Mouse (Mus musculus) heart, adult 9 months (tissue): ENCODE measurements around the gene Adam19.
"Not testable (repeated sequence)": the region's sequence is repeated elsewhere in the genome, so short reads cannot be mapped to it uniquely, and the experiment has no call there.

Source experiments
- DNase-seq, 2 experiments: peaks; one replicate each; pipeline ENCODE4 v3.0.0; 2022; ENCODE audit warnings: low spot score in 2 of 2

The Adam19 gene

GRCm38 (mm10) chr11:46128548-46128945 is 72.8 kb downstream of the Adam19 start:
- DNase-seq: peak; percentile 69 to 82

DNA sequence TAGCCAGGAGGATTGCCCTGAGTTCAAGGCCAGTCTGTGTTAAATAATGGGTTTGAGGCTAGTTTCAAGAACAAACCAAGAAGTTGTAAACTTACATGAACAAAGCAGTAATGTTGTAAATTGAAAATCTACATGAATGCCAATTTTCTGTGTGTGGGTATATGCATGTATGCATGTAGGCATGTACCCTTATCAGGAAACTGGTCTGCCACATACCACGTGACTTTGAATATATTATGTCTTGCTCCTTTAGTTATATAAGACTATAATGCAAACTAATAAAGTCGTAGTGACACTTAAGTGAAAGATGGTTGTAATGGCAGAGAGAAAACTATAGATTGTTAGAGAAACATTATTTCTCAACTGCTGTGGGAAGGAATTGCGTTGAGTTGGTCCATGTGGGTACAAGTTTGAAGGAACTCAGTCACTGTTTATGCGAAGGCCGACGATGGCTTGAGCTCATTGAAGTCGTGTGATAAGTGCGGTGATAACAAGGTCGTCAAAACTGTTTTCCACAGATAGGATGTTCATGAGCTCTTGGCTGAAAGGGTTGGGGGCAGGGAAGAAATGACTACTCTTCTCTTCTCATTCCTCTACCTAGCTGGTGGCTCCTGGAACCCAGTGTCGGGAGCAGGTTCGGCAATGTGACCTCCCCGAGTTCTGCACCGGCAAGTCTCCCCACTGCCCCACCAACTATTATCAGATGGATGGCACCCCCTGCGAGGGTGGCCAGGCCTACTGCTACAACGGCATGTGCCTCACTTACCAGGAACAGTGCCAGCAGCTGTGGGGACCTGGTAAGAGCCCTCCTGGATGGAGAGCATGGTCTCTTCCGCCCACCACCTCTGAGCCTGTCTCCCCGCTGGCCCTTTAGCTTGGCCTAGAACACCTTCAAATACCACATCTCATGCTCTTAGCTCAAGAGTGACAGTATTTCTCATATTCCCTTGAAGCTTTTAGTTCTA is 75.5 kb downstream of the Adam19 start:
- no peak for DNase-seq

- no peak for DNase-seq
These were observed 79.1 kb downstream of the Adam19 start for GRCm38 (mm10) chr11:46134899-46135298.

GRCm38 (mm10) chr11:46143342-46143741 is 87.5 kb downstream of the Adam19 start:
- DNase-seq: no peak

- DNase-seq: no peak
These were observed 89.5 kb downstream of the Adam19 start for GRCm38 (mm10) chr11:46145163-46145875.

GRCm38 (mm10) chr11:46146619-46147018 is 90.8 kb downstream of the Adam19 start:
- no peak for DNase-seq

DNA sequence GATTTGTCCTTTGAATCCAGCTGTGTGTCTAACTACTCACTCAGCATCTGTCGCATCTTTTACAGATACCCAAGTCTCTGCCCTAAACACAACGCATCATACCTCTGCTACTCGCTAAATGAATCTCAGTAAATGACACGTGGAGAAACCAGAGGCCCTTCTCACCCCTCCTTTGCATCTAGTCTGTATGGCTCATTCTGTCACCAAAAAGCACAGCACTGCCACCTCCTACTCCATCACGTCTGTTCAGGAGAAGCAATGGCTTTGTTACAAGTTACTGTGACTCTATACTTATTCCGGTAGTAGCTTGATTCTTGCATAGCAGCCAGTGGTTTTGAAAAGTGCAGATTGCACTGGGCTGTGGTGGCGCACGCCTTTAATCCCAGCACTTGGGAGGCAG is 101.2 kb downstream of the Adam19 start:
- DNase-seq: no peak

DNA sequence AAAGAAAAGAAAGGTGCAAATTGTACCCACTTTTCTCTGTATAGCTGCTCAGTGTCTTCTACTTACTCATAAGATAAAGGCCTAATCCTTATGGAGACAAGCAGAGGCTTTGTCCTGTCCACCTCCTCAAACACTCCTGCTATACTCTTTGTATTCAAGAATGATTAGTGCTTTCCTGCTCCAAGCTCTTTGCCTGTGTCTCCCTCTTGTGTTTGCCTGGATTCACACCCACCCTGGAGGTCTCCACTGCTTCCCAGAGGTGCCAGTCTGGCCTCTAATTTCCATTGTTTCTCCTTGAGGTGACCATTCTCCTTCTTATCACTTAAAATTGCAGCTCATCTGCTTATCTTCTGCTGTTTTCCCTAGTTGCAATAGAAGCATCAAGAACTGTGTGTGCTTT is 101.7 kb downstream of the Adam19 start:
- no peak for DNase-seq

DNA sequence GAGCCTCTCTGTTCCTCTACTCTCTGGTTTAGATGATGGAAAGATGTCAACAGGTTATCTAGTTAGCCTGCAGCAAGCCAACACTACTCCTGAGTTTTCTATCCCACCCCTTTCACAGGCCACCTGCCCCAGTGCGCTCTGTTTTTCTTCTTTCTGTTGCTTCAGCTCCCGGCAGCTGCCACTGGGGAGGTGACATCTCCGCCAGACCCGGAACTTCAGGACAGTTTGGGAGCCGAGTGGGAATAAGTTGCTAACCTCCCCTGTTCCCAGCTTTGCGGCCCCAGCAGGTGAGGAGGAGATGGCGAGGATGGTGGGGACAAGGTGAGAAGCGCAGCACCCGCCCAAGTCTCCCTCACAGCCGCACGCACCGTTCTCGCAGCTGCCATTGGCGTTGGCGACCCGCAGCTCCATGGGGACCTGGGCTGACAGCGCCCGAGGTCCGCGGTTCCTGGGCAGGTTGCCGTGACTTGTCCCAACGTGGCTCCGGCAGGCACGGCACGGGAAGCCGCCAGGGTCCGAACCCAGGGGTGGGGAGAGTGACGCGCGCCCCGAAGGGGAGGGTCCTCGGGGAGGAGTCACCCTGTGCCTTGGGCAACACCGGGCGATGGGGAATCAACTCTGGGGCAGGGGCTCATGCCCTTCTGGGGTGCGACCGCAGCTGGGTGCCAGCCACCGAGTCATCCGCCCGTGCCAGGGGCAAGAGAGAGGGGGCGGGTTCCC is 110.2 kb downstream of the Adam19 start, which contains the start of gene Nipal4:
Gene Nipal4 (minus strand): TSS at position 643 of the 720 bp plus-strand sequence.
- DNase-seq: no peak

DNA sequence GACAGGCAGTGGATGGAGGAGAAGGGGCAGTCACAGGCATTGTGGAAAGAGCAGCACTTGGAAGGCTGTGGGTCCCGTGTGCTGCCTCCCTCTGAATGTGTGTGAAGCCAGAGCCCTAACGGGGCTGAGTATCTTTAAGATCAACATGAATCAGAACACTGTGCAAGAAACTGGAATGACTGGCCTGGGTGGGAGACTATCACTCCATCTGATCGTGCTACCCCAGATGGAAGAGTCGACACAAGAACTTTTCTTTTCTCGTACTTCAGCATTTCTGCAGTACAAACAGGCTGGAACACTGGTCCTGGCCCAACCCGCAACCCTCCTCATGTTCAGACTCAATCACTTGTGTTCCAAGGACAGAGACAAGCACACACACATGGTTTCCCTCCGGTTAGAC is 112.7 kb downstream of the Adam19 start:
- no peak for DNase-seq

DNA sequence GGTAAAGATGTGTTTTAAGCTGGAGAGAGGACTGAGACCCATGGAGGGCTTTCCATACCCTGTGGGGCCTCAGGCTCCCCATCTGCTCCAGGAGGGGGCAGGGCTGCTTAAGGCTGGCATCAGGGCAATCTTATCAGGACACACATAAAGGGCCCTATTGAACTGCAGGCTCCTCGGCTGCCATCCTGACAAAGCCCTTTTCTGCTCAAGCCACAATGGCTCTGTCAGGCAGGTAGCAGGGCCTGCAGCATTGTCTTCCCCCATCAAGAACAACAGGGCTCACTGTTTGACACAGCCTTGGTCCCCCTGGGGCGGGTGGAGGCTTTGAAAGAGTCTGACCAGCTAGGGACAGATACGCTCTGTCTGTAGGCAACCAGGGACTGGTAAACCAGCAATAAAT is 114.1 kb downstream of the Adam19 start:
- no peak for DNase-seq

DNA sequence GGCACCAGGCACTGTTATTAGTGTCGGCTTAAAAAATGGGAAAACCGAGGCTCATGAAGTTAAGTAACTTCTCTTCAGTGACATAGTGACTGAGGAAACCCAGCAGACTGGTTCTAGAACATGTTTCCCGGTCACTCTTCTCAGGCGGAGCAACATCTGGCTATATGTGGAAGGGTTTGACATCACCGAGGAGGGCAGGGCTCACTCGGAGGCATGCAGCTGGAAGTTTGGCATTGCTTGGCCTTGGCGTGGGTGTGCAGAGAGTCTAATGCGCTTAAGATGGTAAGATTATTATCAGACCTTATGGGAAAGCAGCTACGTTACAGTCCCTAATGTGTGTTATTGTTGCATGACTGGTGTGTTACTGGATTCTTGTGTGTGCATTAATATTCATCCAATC is 116.3 kb downstream of the Adam19 start:
- DNase-seq: no peak

GRCm38 (mm10) chr11:46176155-46176554 is 120.4 kb downstream of the Adam19 start:
- no peak for DNase-seq

DNA sequence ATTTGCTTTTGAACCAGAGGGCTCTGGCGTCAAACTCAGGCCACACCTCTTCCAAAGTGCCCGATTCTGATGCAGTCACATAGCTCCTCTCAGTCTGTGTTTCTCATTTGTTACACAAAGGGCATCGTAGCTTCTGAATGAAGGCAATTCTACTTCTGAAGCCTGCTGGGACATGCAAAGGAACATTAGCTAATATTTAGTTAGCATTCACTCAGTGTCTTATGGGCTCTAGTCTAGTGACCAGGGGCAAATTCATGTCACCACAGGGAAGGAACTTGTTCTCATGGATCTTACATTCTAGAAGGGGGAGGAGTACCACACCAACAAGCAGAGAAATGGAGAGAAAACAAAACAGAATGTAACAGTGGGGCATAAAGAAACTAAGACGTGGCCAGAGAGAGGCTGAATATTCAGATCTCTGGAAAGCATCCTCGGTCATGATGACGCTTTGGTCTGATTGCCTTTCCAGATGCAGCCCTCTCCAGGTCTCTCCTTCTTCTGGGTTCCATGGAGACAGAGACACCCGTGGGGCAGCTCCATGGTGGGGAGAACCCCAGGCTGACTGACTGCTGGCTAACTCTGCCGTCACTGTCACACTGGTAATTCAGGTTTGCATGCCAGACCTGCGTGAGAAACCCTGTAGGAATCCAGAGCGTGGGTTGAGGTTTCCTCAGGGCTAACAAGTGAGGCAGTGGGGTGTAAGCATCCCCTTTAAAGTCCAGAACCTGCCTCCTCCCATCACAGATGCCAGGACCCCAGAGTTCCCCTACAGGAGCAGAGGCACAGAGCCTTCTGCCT is 121.7 kb downstream of the Adam19 start:
- DNase-seq: no peak

GRCm38 (mm10) chr11:46182031-46182430 is 126.2 kb downstream of the Adam19 start:
- not testable (repeated sequence) for DNase-seq

GRCm38 (mm10) chr11:46184946-46185345 is 129.2 kb downstream of the Adam19 start:
- no peak for DNase-seq

DNA sequence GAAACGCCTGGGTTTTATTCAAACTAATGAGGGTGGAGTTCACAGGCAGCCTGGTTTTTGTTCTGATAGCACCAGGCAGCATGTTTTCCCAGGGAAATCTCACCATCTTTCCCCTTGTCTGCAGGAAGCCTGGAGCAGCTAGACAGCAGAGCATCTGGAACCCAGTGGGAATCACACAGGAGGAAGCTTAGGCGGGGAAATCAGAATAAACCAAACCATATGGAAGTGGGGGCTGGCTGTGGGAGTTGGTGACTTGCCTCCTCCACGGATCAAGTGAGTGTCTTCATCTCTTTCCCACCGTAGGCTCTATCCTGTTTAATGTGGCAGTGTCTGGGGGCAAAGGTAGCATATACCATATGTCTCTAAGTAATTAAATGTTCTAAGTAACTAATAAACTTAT is 129.7 kb downstream of the Adam19 start:
- no peak for DNase-seq

GRCm38 (mm10) chr11:46188283-46188682 is 132.5 kb downstream of the Adam19 start:
- DNase-seq: no peak

GRCm38 (mm10) chr11:46194175-46194574 is 138.4 kb downstream of the Adam19 start:
- no peak for DNase-seq
